In genomic region chr12:15717989-15718388, GRCm38 (mm10) we compare ENCODE assay signal across 9 mouse cellular contexts.
DNase-seq lines count a peak whose midpoint lies in the region; ATAC-seq lines count a peak whose summit lies in the region.
"Had no signal": no experiment of that assay in that cellular context is flagged by ENCODE, and none has a peak within 500 bp of the region (broad histone marks: within the 10 kb centered on the region; RNA-seq: fewer than 3 reads in every experiment).

No protein-coding gene starts in this region.

- no peaks in the 10 kb centered on the region for H3K36me3 ChIP-seq in liver, embryonic 16.5 days (ENCODE audit: control insufficient read depth, insufficient read depth)
- no peaks in the 10 kb centered on the region for H3K36me3 ChIP-seq in heart, embryonic 15.5 days
- no peaks in the 10 kb centered on the region for H3K36me3 ChIP-seq in hindbrain, embryonic 11.5 days (ENCODE audit: control insufficient read depth, insufficient read depth, low read length)
- H3K36me3 ChIP-seq in midbrain, embryonic 11.5 days (ENCODE audit: control insufficient read depth, insufficient read depth, low read length) = no peaks in the 10 kb centered on the region
- H3K36me3 ChIP-seq: midbrain, embryonic 12.5 days had no signal

- H3K27ac ChIP-seq in liver, embryonic 16.5 days (ENCODE audit: low read length) = no peak overlapping the region
- peak overlapping the region; percentile 65 for H3K27ac ChIP-seq in heart, embryonic 15.5 days
- H3K27ac ChIP-seq in hindbrain, embryonic 11.5 days (ENCODE audit: low read depth, low read length) = no peak overlapping the region
- no peak overlapping the region for H3K27ac ChIP-seq in midbrain, embryonic 11.5 days (ENCODE audit: low read depth, low read length)
- H3K27ac ChIP-seq: midbrain, embryonic 12.5 days had no signal

- no peaks in the 10 kb centered on the region for H3K9me3 ChIP-seq in liver, embryonic 16.5 days (replicated peaks; ENCODE audit: control insufficient read depth, low read length)
- no peaks in the 10 kb centered on the region for H3K9me3 ChIP-seq in heart, embryonic 15.5 days (replicated peaks)
- no peaks in the 10 kb centered on the region for H3K9me3 ChIP-seq in hindbrain, embryonic 11.5 days (ENCODE audit: control insufficient read depth, low read length)
- H3K9me3 ChIP-seq in midbrain, embryonic 11.5 days (ENCODE audit: control insufficient read depth, low read length) = no peaks in the 10 kb centered on the region
- H3K9me3 ChIP-seq: midbrain, embryonic 12.5 days had no signal

- no peak overlapping the region for H3K9ac ChIP-seq in liver, embryonic 16.5 days (ENCODE audit: low read depth, low read length)
- H3K9ac ChIP-seq in heart, embryonic 15.5 days = no peak overlapping the region
- no peak overlapping the region for H3K9ac ChIP-seq in hindbrain, embryonic 11.5 days (ENCODE audit: low read depth, low read length)
- H3K9ac ChIP-seq in midbrain, embryonic 11.5 days (ENCODE audit: low read length) = no peak overlapping the region
- H3K9ac ChIP-seq: midbrain, embryonic 12.5 days had no signal

- no peaks in the 10 kb centered on the region for H3K4me1 ChIP-seq in liver, embryonic 16.5 days (ENCODE audit: control insufficient read depth, low read depth, low read length)
- peaks cover 17% of the 10 kb centered on the region; the same call in 1 of the 2 replicates for H3K4me1 ChIP-seq in heart, embryonic 15.5 days (replicated peaks)
- no peaks in the 10 kb centered on the region for H3K4me1 ChIP-seq in hindbrain, embryonic 11.5 days (replicated peaks; ENCODE audit: control insufficient read depth, insufficient read depth, low read length)
- no peaks in the 10 kb centered on the region for H3K4me1 ChIP-seq in midbrain, embryonic 11.5 days (ENCODE audit: control insufficient read depth, insufficient read depth, low read length)
- H3K4me1 ChIP-seq: midbrain, embryonic 12.5 days had no signal

- no peak for DNase-seq in liver
- DNase-seq in kidney, postnatal 14 days = peak; percentile 80
- no peak for DNase-seq in hindbrain, embryonic 11.5 days (ENCODE audit: low spot score)
- no peak for DNase-seq in midbrain, embryonic 11.5 days (ENCODE audit: low spot score, missing footprints)
- no peak for DNase-seq in thymus, adult 18-20 months
- DNase-seq in spleen, adult 12 weeks (ENCODE audit: low spot score) = no peak

- no peak overlapping the region for H3K4me3 ChIP-seq in liver, embryonic 16.5 days (ENCODE audit: low read depth, low read length)
- H3K4me3 ChIP-seq in heart, embryonic 15.5 days = no peak overlapping the region
- no peak overlapping the region for H3K4me3 ChIP-seq in hindbrain, embryonic 11.5 days (ENCODE audit: low read depth, low read length)
- no peak overlapping the region for H3K4me3 ChIP-seq in midbrain, embryonic 11.5 days (ENCODE audit: low read depth, low read length)
- H3K4me3 ChIP-seq: midbrain, embryonic 12.5 days had no signal

- H3K27me3 ChIP-seq in liver, embryonic 16.5 days (ENCODE audit: control insufficient read depth, insufficient read depth, low read depth, low read length) = no peaks in the 10 kb centered on the region
- no peaks in the 10 kb centered on the region for H3K27me3 ChIP-seq in heart, embryonic 15.5 days
- H3K27me3 ChIP-seq in hindbrain, embryonic 11.5 days (ENCODE audit: control insufficient read depth, insufficient read depth, low read length) = no peaks in the 10 kb centered on the region
- H3K27me3 ChIP-seq in midbrain, embryonic 11.5 days (ENCODE audit: control insufficient read depth, insufficient read depth, low read length) = no peaks in the 10 kb centered on the region
- H3K27me3 ChIP-seq: midbrain, embryonic 12.5 days had no signal

- 0 out of 2 replicates have a peak, but pooled peaks have one; percentile 35 for ATAC-seq in liver, embryonic 16.5 days (ENCODE audit: low read depth)
- ATAC-seq in heart, embryonic 15.5 days (replicated peaks; ENCODE audit: insufficient number of reproducible peaks, insufficient read depth, low FRiP score, low read depth) = peak; percentile 88
- no peak for ATAC-seq in hindbrain, embryonic 11.5 days (ENCODE audit: low FRiP score)
- ATAC-seq in midbrain, embryonic 11.5 days (ENCODE audit: low FRiP score) = no peak

- H3K4me2 ChIP-seq in liver, embryonic 16.5 days (ENCODE audit: low read depth, low read length) = no peak overlapping the region
- H3K4me2 ChIP-seq in heart, embryonic 15.5 days = no peak overlapping the region
- no peak overlapping the region for H3K4me2 ChIP-seq in hindbrain, embryonic 11.5 days (replicated peaks; ENCODE audit: low read depth, low read length)
- H3K4me2 ChIP-seq in midbrain, embryonic 11.5 days = no peak overlapping the region
- H3K4me2 ChIP-seq: midbrain, embryonic 12.5 days had no signal

- 40% methylated on average over 6 of the region's 6 CpGs for WGBS in liver, embryonic 16.5 days (ENCODE audit: insufficient replicate concordance)
- WGBS in heart, embryonic 15.5 days = 49% methylated on average over 6 of the region's 6 CpGs
- WGBS in hindbrain, embryonic 11.5 days = 86% methylated on average over 6 of the region's 6 CpGs
- 87% methylated on average over 6 of the region's 6 CpGs for WGBS in midbrain, embryonic 11.5 days

Comparison
In these comparisons a context has a peak if more than half of its experiments do, and no peak if none do; other contexts are left out.
1. ATAC-seq: peak in liver, embryonic 16.5 days (single experiment) and heart, embryonic 15.5 days (single experiment); none in hindbrain, embryonic 11.5 days (single experiment) and midbrain, embryonic 11.5 days (single experiment).